Mouse (Mus musculus) limb, embryonic 13.5 days (tissue): ENCODE measurements around the gene Tmem117. TPM values are rescaled to one million over a fixed set of nuclear protein-coding genes. Genes with fewer than 3 reads are reported as not detected.

Experiments
- ATAC-seq: fragments of 200-750 bp; cut with Nextera tagmentation; 2 replicates; pipeline ENCODE4 v1.8.0; 2017; ENCODE audit warnings: low read depth, moderate number of reproducible peaks, moderate TSS enrichment; ENCODE audit not compliant: low FRiP score
- H3K27ac ChIP-seq: fragments of 300-500 bp; sonication (generic); 2 replicates; pipeline ENCODE4 v1.5.1; 2015; ENCODE audit warnings: inconsistent platforms, mild to moderate bottlenecking, moderate library complexity
- H3K27me3 ChIP-seq: fragments of 300-500 bp; sonication (generic); 2 replicates; pipeline ENCODE4 v1.6.1; 2015; ENCODE audit warnings: mild to moderate bottlenecking, inconsistent platforms
- H3K36me3 ChIP-seq: fragments of 300-500 bp; sonication (generic); 2 replicates; pipeline ENCODE4 v1.6.1; 2015; ENCODE audit warnings: inconsistent platforms, mild to moderate bottlenecking, moderate library complexity
- H3K4me1 ChIP-seq: fragments of 300-500 bp; sonication (generic); 2 replicates; pipeline ENCODE4 v1.6.1; 2015; ENCODE audit warnings: inconsistent platforms
- H3K4me2 ChIP-seq: fragments of 300-500 bp; sonication (generic); replicated peaks from 2 replicates; pipeline ENCODE4 v1.6.1; 2015; ENCODE audit warnings: inconsistent platforms, mild to moderate bottlenecking, moderate library complexity
- H3K4me3 ChIP-seq: fragments of 300-500 bp; sonication (generic); 2 replicates; pipeline ENCODE4 v1.5.1; 2015; ENCODE audit warnings: moderate library complexity, mild to moderate bottlenecking, inconsistent platforms
- H3K9ac ChIP-seq: fragments of 300-500 bp; sonication (generic); 2 replicates; pipeline ENCODE4 v1.6.1; 2015; ENCODE audit warnings: mild to moderate bottlenecking, inconsistent platforms
- H3K9me3 ChIP-seq: fragments of 300-500 bp; sonication (generic); 2 replicates; pipeline ENCODE4 v1.6.1; 2016; ENCODE audit warnings: inconsistent platforms
- WGBS: fragments of 180-500 bp; shearing (Covaris S2); methylation state at CpG from one replicate; pipeline ENCODE4 v1.1.7; 2015; 5-methylcytosine and 5-hydroxymethylcytosine counted together
- polyA plus RNA-seq: library from polyadenylated mRNA; unstranded; fragments of >200 nt; fragmentation: Nextera tagmentation; extraction: Ambion mirVana; gene quantifications from 2 replicates; pipeline ENCODE4 v1.2.1, GENCODE M21; 2015

The Tmem117 gene
- polyA plus RNA-seq, 1 experiment from 2014 or later: 5.5 TPM

GRCm38 (mm10) chr15:95005121-95005824, 376.2 kb downstream of the Tmem117 start:
- no peaks in the 10 kb centered on the region for H3K36me3 ChIP-seq
- peaks cover 7% of the 10 kb centered on the region for H3K4me1 ChIP-seq
- H3K27me3 ChIP-seq: no peaks in the 10 kb centered on the region
- no peak overlapping the region for H3K4me3 ChIP-seq
- H3K9ac ChIP-seq: no peak overlapping the region
- no peak overlapping the region for H3K27ac ChIP-seq
- H3K4me2 ChIP-seq: no peak overlapping the region
- H3K9me3 ChIP-seq: no peaks in the 10 kb centered on the region
- no peak for ATAC-seq
- 70% methylated on average over 8 of the region's 8 CpGs for WGBS

- H3K4me2 ChIP-seq: no peak overlapping the region
- ATAC-seq: no peak
- H3K9ac ChIP-seq: no peak overlapping the region
- no peak overlapping the region for H3K4me3 ChIP-seq
- no peaks in the 10 kb centered on the region; the same call in 1 of the 2 replicates for H3K4me1 ChIP-seq
- no peak overlapping the region for H3K27ac ChIP-seq
- no peaks in the 10 kb centered on the region for H3K27me3 ChIP-seq
- H3K9me3 ChIP-seq: no peaks in the 10 kb centered on the region
- 82% methylated on average over 7 of the region's 7 CpGs for WGBS
- no peaks in the 10 kb centered on the region for H3K36me3 ChIP-seq
These were observed 393.2 kb downstream of the Tmem117 start for GRCm38 (mm10) chr15:95022251-95022650.

- Histone ChIP-seq H3K4me3 (no peak overlapping the region), H3K4me1 (no peaks in the 10 kb centered on the region; the same call in 1 of the 2 replicates), H3K36me3 (no peaks in the 10 kb centered on the region), H3K9me3 (no peaks in the 10 kb centered on the region), H3K27ac (no peak overlapping the region), H3K9ac (no peak overlapping the region), H3K27me3 (no peaks in the 10 kb centered on the region), H3K4me2 (no peak overlapping the region)
- WGBS: 43% methylated on average over 6 of the region's 6 CpGs
- ATAC-seq: no peak
These were observed 395.4 kb downstream of the Tmem117 start for GRCm38 (mm10) chr15:95024401-95024800.

GRCm38 (mm10) chr15:95028862-95029486, 399.9 kb downstream of the Tmem117 start:
- Histone ChIP-seq H3K4me2 (no peak overlapping the region), H3K9me3 (no peaks in the 10 kb centered on the region), H3K27me3 (no peaks in the 10 kb centered on the region), H3K4me3 (no peak overlapping the region), H3K36me3 (no peaks in the 10 kb centered on the region), H3K4me1 (no peaks in the 10 kb centered on the region; the same call in 1 of the 2 replicates), H3K9ac (no peak overlapping the region), H3K27ac (no peak overlapping the region)
- 87% methylated on average over 13 of the region's 13 CpGs for WGBS
- ATAC-seq: no peak

GRCm38 (mm10) chr15:95029487-95029875, 400.4 kb downstream of the Tmem117 start:
- Histone ChIP-seq H3K27ac (no peak overlapping the region), H3K9me3 (no peaks in the 10 kb centered on the region), H3K4me2 (no peak overlapping the region), H3K27me3 (no peaks in the 10 kb centered on the region), H3K4me3 (no peak overlapping the region), H3K36me3 (no peaks in the 10 kb centered on the region), H3K9ac (no peak overlapping the region), H3K4me1 (no peaks in the 10 kb centered on the region; the same call in 1 of the 2 replicates)
- ATAC-seq: no peak
- 77% methylated on average over 5 of the region's 5 CpGs for WGBS

GRCm38 (mm10) chr15:95042437-95042836, 413.4 kb downstream of the Tmem117 start:
- no peak overlapping the region for H3K9ac ChIP-seq
- no peak overlapping the region for H3K27ac ChIP-seq
- no peak overlapping the region for H3K4me2 ChIP-seq
- H3K36me3 ChIP-seq: no peaks in the 10 kb centered on the region
- H3K27me3 ChIP-seq: no peaks in the 10 kb centered on the region
- H3K9me3 ChIP-seq: no peaks in the 10 kb centered on the region
- no peaks in the 10 kb centered on the region for H3K4me1 ChIP-seq
- no peak for ATAC-seq
- 80% methylated on average over 9 of the region's 9 CpGs for WGBS
- no peak overlapping the region for H3K4me3 ChIP-seq

GRCm38 (mm10) chr15:95044011-95044410, 415.0 kb downstream of the Tmem117 start:
- no peak overlapping the region for H3K4me3 ChIP-seq
- H3K9ac ChIP-seq: no peak overlapping the region
- H3K4me2 ChIP-seq: no peak overlapping the region
- H3K4me1 ChIP-seq: no peaks in the 10 kb centered on the region
- WGBS: 86% methylated on average over 8 of the region's 8 CpGs
- H3K36me3 ChIP-seq: no peaks in the 10 kb centered on the region
- H3K27me3 ChIP-seq: no peaks in the 10 kb centered on the region
- no peak for ATAC-seq
- H3K9me3 ChIP-seq: no peaks in the 10 kb centered on the region
- no peak overlapping the region for H3K27ac ChIP-seq

GRCm38 (mm10) chr15:95047486-95047885, 418.5 kb downstream of the Tmem117 start:
- H3K27me3 ChIP-seq: no peaks in the 10 kb centered on the region
- no peaks in the 10 kb centered on the region for H3K36me3 ChIP-seq
- WGBS: 90% methylated on average over 2 of the region's 2 CpGs
- ATAC-seq: no peak
- H3K4me2 ChIP-seq: no peak overlapping the region
- H3K27ac ChIP-seq: no peak overlapping the region
- H3K9ac ChIP-seq: no peak overlapping the region
- no peaks in the 10 kb centered on the region for H3K9me3 ChIP-seq
- H3K4me3 ChIP-seq: no peak overlapping the region
- H3K4me1 ChIP-seq: no peaks in the 10 kb centered on the region

- H3K27ac ChIP-seq: no peak overlapping the region
- no peaks in the 10 kb centered on the region for H3K4me1 ChIP-seq
- no peak for ATAC-seq
- no peak overlapping the region for H3K9ac ChIP-seq
- 63% methylated on average over 6 of the region's 6 CpGs for WGBS
- no peak overlapping the region for H3K4me2 ChIP-seq
- H3K27me3 ChIP-seq: no peaks in the 10 kb centered on the region
- no peaks in the 10 kb centered on the region for H3K36me3 ChIP-seq
- no peaks in the 10 kb centered on the region for H3K9me3 ChIP-seq
- no peak overlapping the region for H3K4me3 ChIP-seq
These were observed 420.2 kb downstream of the Tmem117 start for GRCm38 (mm10) chr15:95049171-95049729.

GRCm38 (mm10) chr15:95055081-95055650, 426.1 kb downstream of the Tmem117 start:
- H3K27me3 ChIP-seq: no peaks in the 10 kb centered on the region
- no peak overlapping the region for H3K4me3 ChIP-seq
- no peaks in the 10 kb centered on the region for H3K4me1 ChIP-seq
- no peak overlapping the region for H3K4me2 ChIP-seq
- no peak overlapping the region for H3K9ac ChIP-seq
- 43% methylated on average over 8 of the region's 8 CpGs for WGBS
- H3K36me3 ChIP-seq: no peaks in the 10 kb centered on the region
- ATAC-seq: no peak
- 0 out of 2 replicates have a peak, but pooled peaks cover 4% of the 10 kb centered on the region for H3K9me3 ChIP-seq
- no peak overlapping the region for H3K27ac ChIP-seq

GRCm38 (mm10) chr15:95068023-95068422, 439.0 kb downstream of the Tmem117 start:
- ATAC-seq: no peak
- Histone ChIP-seq H3K9me3 (no peaks in the 10 kb centered on the region), H3K27me3 (no peaks in the 10 kb centered on the region), H3K27ac (no peak overlapping the region), H3K4me2 (no peak overlapping the region), H3K36me3 (no peaks in the 10 kb centered on the region), H3K4me1 (no peaks in the 10 kb centered on the region), H3K4me3 (no peak overlapping the region), H3K9ac (no peak overlapping the region)
- 85% methylated on average over 1 of the region's 1 CpGs for WGBS

- no peaks in the 10 kb centered on the region for H3K9me3 ChIP-seq
- no peaks in the 10 kb centered on the region for H3K4me1 ChIP-seq
- H3K9ac ChIP-seq: no peak overlapping the region
- no peak overlapping the region for H3K4me2 ChIP-seq
- ATAC-seq: no peak
- H3K27ac ChIP-seq: no peak overlapping the region
- no peaks in the 10 kb centered on the region for H3K27me3 ChIP-seq
- WGBS: 77% methylated on average over 1 of the region's 1 CpGs
- no peaks in the 10 kb centered on the region for H3K36me3 ChIP-seq
- H3K4me3 ChIP-seq: no peak overlapping the region
These were observed 439.8 kb downstream of the Tmem117 start for GRCm38 (mm10) chr15:95068799-95069198.
